Mouse (Mus musculus) intestine, postnatal 0 days (tissue): ENCODE results near the gene Tmod4. TPM values are rescaled to one million over a fixed set of nuclear protein-coding genes. Genes with fewer than 3 reads are reported as not detected.

Experiments
- ATAC-seq: fragments of 200-750 bp; cut with Nextera tagmentation; 2 replicates; pipeline ENCODE4 v1.8.0; 2017; ENCODE audit warnings: mild to moderate bottlenecking, moderate TSS enrichment, moderate library complexity
- H3K27ac ChIP-seq: fragments of 300-500 bp; sonication (generic); 2 replicates; pipeline ENCODE4 v1.5.1; 2014; ENCODE audit warnings: mild to moderate bottlenecking, low read depth, low read length, moderate library complexity
- H3K27me3 ChIP-seq: fragments of 300-500 bp; sonication (generic); replicated peaks from 2 replicates; pipeline ENCODE4 v1.6.1; 2014; ENCODE audit warnings: low read length, mixed read lengths; ENCODE audit not compliant: control insufficient read depth, insufficient read depth
- H3K36me3 ChIP-seq: fragments of 300-500 bp; sonication (generic); 2 replicates; pipeline ENCODE4 v1.6.1; 2014; ENCODE audit warnings: mild to moderate bottlenecking, moderate library complexity; ENCODE audit not compliant: control insufficient read depth, insufficient read depth
- H3K4me1 ChIP-seq: fragments of 300-500 bp; sonication (generic); replicated peaks from 2 replicates; pipeline ENCODE4 v1.6.1; 2014; ENCODE audit warnings: antibody characterized with exemption, low read length, mixed read lengths; ENCODE audit not compliant: control insufficient read depth, insufficient read depth
- H3K4me2 ChIP-seq: fragments of 300-500 bp; sonication (generic); replicated peaks from 2 replicates; pipeline ENCODE4 v1.6.1; 2014; ENCODE audit warnings: low read depth, mild to moderate bottlenecking, moderate library complexity
- H3K4me3 ChIP-seq: fragments of 300-500 bp; sonication (generic); 2 replicates; pipeline ENCODE4 v1.5.1; 2014; ENCODE audit warnings: low read depth, low read length
- H3K9ac ChIP-seq: fragments of 300-500 bp; sonication (generic); 2 replicates; pipeline ENCODE4 v1.6.1; 2014; ENCODE audit warnings: mild to moderate bottlenecking, low read depth, low read length
- H3K9me3 ChIP-seq: fragments of 300-500 bp; sonication (generic); 2 replicates; pipeline ENCODE4 v1.6.1; 2016; ENCODE audit warnings: mixed run types; ENCODE audit not compliant: control insufficient read depth
- CTCF ChIP-seq: sonication (generic); IDR thresholded peaks from 2 replicates; pipeline ENCODE4 v1.5.1; 2016; ENCODE audit warnings: low read depth, mild to moderate bottlenecking, control low read depth, antibody characterized with exemption, moderate library complexity
- WGBS: fragments of 180-500 bp; shearing (Covaris S2); extraction: QIAGEN DNeasy Blood & Tissue Kit; methylation state at CpG from one replicate; pipeline ENCODE4 v1.1.7; 2014; 5-methylcytosine and 5-hydroxymethylcytosine counted together
- microRNA-seq: library from miRNA; unstranded; fragments of <30 nt; microRNA quantifications from one replicate; pipeline ENCODE4, GENCODE M21; 2016
- polyA plus RNA-seq: library from polyadenylated mRNA; unstranded; fragments of >200 nt; fragmentation: Nextera tagmentation; extraction: Ambion mirVana; gene quantifications from 2 replicates; pipeline ENCODE4 v1.2.1, GENCODE M21; 2015

Tmod4 gene
- polyA plus RNA-seq, 1 experiment from 2014 or later: 0.44 TPM

DNA sequence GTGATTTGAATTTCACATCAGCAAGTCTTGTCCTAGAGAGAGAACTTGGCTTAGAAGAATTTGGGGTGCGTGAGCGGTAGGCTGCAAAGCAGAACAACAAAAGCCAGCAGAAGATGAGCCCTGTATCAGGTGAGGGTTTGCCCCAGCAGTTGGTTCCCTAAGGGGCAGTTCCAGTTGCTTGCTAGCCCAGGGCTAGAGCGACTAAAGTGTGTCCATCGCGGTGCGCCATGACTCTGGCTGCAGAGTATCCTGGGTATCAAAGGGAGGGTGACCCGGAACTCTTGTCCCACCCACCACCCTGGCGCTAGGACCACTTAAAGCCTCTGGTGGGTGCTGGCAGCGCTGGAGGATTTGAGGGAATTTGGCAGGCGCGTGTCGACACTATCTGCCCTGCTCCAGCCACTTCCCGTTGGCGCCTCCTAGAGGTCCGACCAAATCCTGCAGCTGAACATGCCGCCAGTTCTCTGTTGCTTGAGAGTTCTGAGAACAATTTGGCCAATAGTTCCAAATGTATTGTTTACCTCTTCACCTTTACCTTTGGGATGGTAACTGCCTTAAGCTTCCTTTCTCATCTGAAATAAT is 49.8 kb downstream of the Tmod4 start:
- H3K36me3 ChIP-seq: peaks cover 15% of the 10 kb centered on the region; the same call in 1 of the 2 replicates
- WGBS: 10% methylated on average over 16 of the region's 16 CpGs
- H3K4me3 ChIP-seq: peak overlapping the region; percentile 37
- H3K4me1 ChIP-seq: no peaks in the 10 kb centered on the region
- H3K27ac ChIP-seq: no peak overlapping the region
- H3K27me3 ChIP-seq: peaks cover 23% of the 10 kb centered on the region
- H3K4me2 ChIP-seq: peak overlapping the region; percentile 75
- H3K9me3 ChIP-seq: no peaks in the 10 kb centered on the region
- TF ChIP-seq CTCF: peak; percentile 92
- ATAC-seq: no peak
- peak overlapping the region; percentile 40; the same call in 1 of the 2 replicates for H3K9ac ChIP-seq

GRCm38 (mm10) chr3:95176500-95176899 is 52.2 kb downstream of the Tmod4 start:
- no peak for TF ChIP-seq CTCF
- Histone ChIP-seq H3K4me2 (no peak overlapping the region), H3K27ac (no peak overlapping the region), H3K9me3 (no peaks in the 10 kb centered on the region), H3K27me3 (peaks cover 23% of the 10 kb centered on the region), H3K4me3 (no peak overlapping the region), H3K4me1 (no peaks in the 10 kb centered on the region), H3K9ac (no peak overlapping the region), H3K36me3 (no peaks in the 10 kb centered on the region; the same call in 1 of the 2 replicates)
- ATAC-seq: no peak
- 61% methylated on average over 3 of the region's 3 CpGs for WGBS

DNA sequence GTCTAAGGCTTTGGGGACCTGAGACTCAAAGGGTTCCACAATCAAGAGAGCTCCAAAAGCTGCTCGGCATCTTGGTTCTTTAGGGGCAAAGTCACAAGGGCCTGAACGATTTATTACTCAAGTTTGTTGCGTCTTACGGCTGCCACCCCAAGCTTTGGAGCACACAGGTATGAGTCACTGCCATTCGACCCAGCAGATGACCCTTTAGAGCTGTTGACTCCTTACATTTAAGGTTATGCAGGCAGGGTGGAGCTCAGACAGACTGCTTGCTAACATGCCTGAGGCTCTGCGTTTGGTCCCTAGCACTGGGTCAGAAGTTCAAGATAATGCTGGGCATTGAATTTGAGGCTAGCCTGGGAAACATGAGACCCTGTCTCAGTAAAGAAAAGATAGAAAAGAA is 53.3 kb downstream of the Tmod4 start:
- H3K4me1 ChIP-seq: no peaks in the 10 kb centered on the region
- H3K27me3 ChIP-seq: peaks cover 16% of the 10 kb centered on the region
- no peak overlapping the region for H3K27ac ChIP-seq
- H3K4me3 ChIP-seq: no peak overlapping the region
- H3K9ac ChIP-seq: no peak overlapping the region
- H3K9me3 ChIP-seq: no peaks in the 10 kb centered on the region
- peaks cover 5% of the 10 kb centered on the region; the same call in 1 of the 2 replicates for H3K36me3 ChIP-seq
- no peak for TF ChIP-seq CTCF
- H3K4me2 ChIP-seq: no peak overlapping the region
- peak; percentile 63; the same call in 1 of the 2 replicates for ATAC-seq
- 42% methylated on average over 6 of the region's 6 CpGs for WGBS

Small RNA genes within 50 kb of the gene (microRNA-seq; reads per million reads assigned to microRNA genes)
- gene Mir8099-1: not detected

Other genes with a start within 250 kb of the Tmod4 start
- gene Psmb4, start 237.5 kb upstream of the Tmod4 start, polyA plus RNA-seq: 308 and 311 TPM in 2 replicates
- 61.7 and 71.6 TPM in 2 replicates for gene Selenbp1, start 191.4 kb upstream of the Tmod4 start, polyA plus RNA-seq
- 2.6 and 3.9 TPM in 2 replicates for gene Rfx5, start 170.4 kb upstream of the Tmod4 start, polyA plus RNA-seq
- gene Pi4kb, start 149.7 kb upstream of the Tmod4 start, polyA plus RNA-seq: 10.5 and 11.6 TPM in 2 replicates
- gene Zfp687, start 109.0 kb upstream of the Tmod4 start, polyA plus RNA-seq: 8.7 and 9.7 TPM in 2 replicates
- 164 and 166 TPM in 2 replicates for gene Psmd4, start 81.9 kb upstream of the Tmod4 start, polyA plus RNA-seq
- 13.1 and 14.7 TPM in 2 replicates for gene Pip5k1a, start 17.5 kb upstream of the Tmod4 start, polyA plus RNA-seq
- gene Vps72, start 13.5 kb upstream of the Tmod4 start, polyA plus RNA-seq: 58.5 and 60.5 TPM in 2 replicates
- gene Scnm1, start 9.5 kb downstream of the Tmod4 start, polyA plus RNA-seq: 49.3 and 54.8 TPM in 2 replicates
- gene Lysmd1, start 9.6 kb downstream of the Tmod4 start, polyA plus RNA-seq: 7.1 and 7.5 TPM in 2 replicates
- 3.6 and 4.7 TPM in 2 replicates for gene Tnfaip8l2, start 17.9 kb downstream of the Tmod4 start, polyA plus RNA-seq
- gene Sema6c, start 36.0 kb downstream of the Tmod4 start, polyA plus RNA-seq: 1.0 and 1.3 TPM in 2 replicates
- 3.1 and 4.6 TPM in 2 replicates for gene Gabpb2, start 93.4 kb downstream of the Tmod4 start, polyA plus RNA-seq
- gene Cdc42se1, start 104.3 kb downstream of the Tmod4 start, polyA plus RNA-seq: 59.4 and 64.9 TPM in 2 replicates
- 10.1 and 10.6 TPM in 2 replicates for gene Mllt11, start 107.7 kb downstream of the Tmod4 start, polyA plus RNA-seq
- gene Gm128, start 117.1 kb downstream of the Tmod4 start, polyA plus RNA-seq: 0.14 and 0.16 TPM in 2 replicates
- gene Bnipl, start 126.7 kb downstream of the Tmod4 start, polyA plus RNA-seq: not detected in 2 replicates
- 36.4 and 38.0 TPM in 2 replicates for gene Mindy1, start 156.9 kb downstream of the Tmod4 start, polyA plus RNA-seq
- gene Prune1, start 157.6 kb downstream of the Tmod4 start, polyA plus RNA-seq: 9.2 and 10.1 TPM in 2 replicates
- gene Anxa9, start 182.7 kb downstream of the Tmod4 start, polyA plus RNA-seq: 2.0 and 2.3 TPM in 2 replicates
- 109 and 120 TPM in 2 replicates for gene Cers2, start 190.3 kb downstream of the Tmod4 start, polyA plus RNA-seq
- gene Setdb1, start 232.7 kb downstream of the Tmod4 start, polyA plus RNA-seq: 7.5 and 7.7 TPM in 2 replicates